Mouse (Mus musculus) limb, embryonic 14.5 days (tissue): ENCODE measurements at regions not wholly inside any gene's neighbourhood (a gene's known extent, or its start where the extent isn't known, plus 50 kb on each side); places are given as distances from the start of the nearest gene placed in this dataset.

Source experiments
- ATAC-seq: fragments of 200-750 bp; cut with Nextera tagmentation; 2 replicates; pipeline ENCODE4 v1.8.0; 2017; ENCODE audit warnings: low read depth, moderate number of reproducible peaks, moderate TSS enrichment; ENCODE audit not compliant: low FRiP score
- DNase-seq: peaks from one replicate; pipeline ENCODE4 v3.0.0-alpha.2; 2015; ENCODE audit warnings: low spot score
- H3K27ac ChIP-seq: fragments of 300-500 bp; sonication (generic); replicated peaks from 2 replicates; pipeline ENCODE4 v1.5.1; 2014; ENCODE audit warnings: low read depth, mild to moderate bottlenecking, low read length, moderate library complexity, mixed read lengths
- H3K27me3 ChIP-seq: fragments of 300-500 bp; sonication (generic); 2 replicates; pipeline ENCODE4 v1.6.1; 2014; ENCODE audit warnings: low read length, mixed read lengths; ENCODE audit not compliant: control insufficient read depth, insufficient read depth
- H3K36me3 ChIP-seq: fragments of 300-500 bp; sonication (generic); 2 replicates; pipeline ENCODE4 v1.6.1; 2014; ENCODE audit warnings: mild to moderate bottlenecking, low read length, moderate library complexity, mixed read lengths; ENCODE audit not compliant: control insufficient read depth, insufficient read depth
- H3K4me1 ChIP-seq: fragments of 300-500 bp; sonication (generic); 2 replicates; pipeline ENCODE4 v1.6.1; 2014; ENCODE audit warnings: antibody characterized with exemption, low read length, mixed read lengths; ENCODE audit not compliant: control insufficient read depth, insufficient read depth
- H3K4me2 ChIP-seq: fragments of 300-500 bp; sonication (generic); replicated peaks from 2 replicates; pipeline ENCODE4 v1.6.1; 2014; ENCODE audit warnings: low read depth, mild to moderate bottlenecking, low read length, moderate library complexity; ENCODE audit not compliant: severe bottlenecking
- H3K4me3 ChIP-seq: fragments of 300-500 bp; sonication (generic); replicated peaks from 2 replicates; pipeline ENCODE4 v1.5.1; 2014; ENCODE audit warnings: low read length
- H3K9ac ChIP-seq: fragments of 300-500 bp; sonication (generic); 2 replicates; pipeline ENCODE4 v1.6.1; 2014; ENCODE audit warnings: mild to moderate bottlenecking, low read depth, low read length, moderate library complexity; ENCODE audit not compliant: severe bottlenecking
- H3K9me3 ChIP-seq: fragments of 300-500 bp; sonication (generic); 2 replicates; pipeline ENCODE4 v1.6.1; 2016; ENCODE audit warnings: low read length; ENCODE audit not compliant: control insufficient read depth
- POLR2A ChIP-seq: fragments of 200-500 bp; IDR thresholded peaks from 2 replicates; pipeline ENCODE4 v1.8.0; 2012; ENCODE audit warnings: inconsistent platforms, mild to moderate bottlenecking, moderate library complexity, borderline replicate concordance; ENCODE audit not compliant: insufficient read depth, insufficient read length; ENCODE audit errors: extremely low read depth
- WGBS: fragments of 180-500 bp; shearing (Covaris S2); extraction: QIAGEN DNeasy Blood & Tissue Kit; methylation state at CpG from one replicate; pipeline ENCODE4 v1.1.7; 2014; 5-methylcytosine and 5-hydroxymethylcytosine counted together

GRCm38 (mm10) chr10:8021971-8022370 is 65.9 kb upstream of the Tab2 start:
- 57% methylated on average over 1 of the region's 1 CpGs for WGBS
- Histone ChIP-seq H3K9ac (no peak overlapping the region), H3K36me3 (no peaks in the 10 kb centered on the region), H3K4me2 (no peak overlapping the region), H3K27me3 (no peaks in the 10 kb centered on the region), H3K4me3 (no peak overlapping the region), H3K9me3 (no peaks in the 10 kb centered on the region), H3K4me1 (peaks cover 10% of the 10 kb centered on the region; the same call in 1 of the 2 replicates), H3K27ac (no peak overlapping the region)
- no peak for TF ChIP-seq POLR2A
- ATAC-seq (no peak), DNase-seq (no peak)

GRCm38 (mm10) chr10:8020916-8021705 is 65.1 kb upstream of the Tab2 start:
- H3K27ac ChIP-seq = no peak overlapping the region
- H3K4me2 ChIP-seq = no peak overlapping the region
- no peak for DNase-seq
- TF ChIP-seq POLR2A = no peak
- no peak overlapping the region for H3K4me3 ChIP-seq
- peaks cover 1% of the 10 kb centered on the region; the same call in 1 of the 2 replicates for H3K4me1 ChIP-seq
- no peaks in the 10 kb centered on the region for H3K27me3 ChIP-seq
- H3K9ac ChIP-seq = no peak overlapping the region
- 74% methylated on average over 4 of the region's 4 CpGs for WGBS
- no peaks in the 10 kb centered on the region for H3K9me3 ChIP-seq
- no peak for ATAC-seq
- no peaks in the 10 kb centered on the region for H3K36me3 ChIP-seq

- Histone ChIP-seq H3K36me3 (no peaks in the 10 kb centered on the region), H3K9me3 (no peaks in the 10 kb centered on the region), H3K4me2 (no peak overlapping the region), H3K27ac (no peak overlapping the region), H3K27me3 (no peaks in the 10 kb centered on the region), H3K4me1 (no peaks in the 10 kb centered on the region), H3K9ac (no peak overlapping the region), H3K4me3 (no peak overlapping the region)
- DNase-seq (no peak), ATAC-seq (no peak)
- no peak for TF ChIP-seq POLR2A
- WGBS = 83% methylated on average over 4 of the region's 4 CpGs
Observed at GRCm38 (mm10) chr10:8020113-8020512, 64.1 kb upstream of the Tab2 start.

- Histone ChIP-seq H3K36me3 (no peaks in the 10 kb centered on the region), H3K4me2 (no peak overlapping the region), H3K4me1 (no peaks in the 10 kb centered on the region), H3K9me3 (no peaks in the 10 kb centered on the region), H3K4me3 (no peak overlapping the region), H3K9ac (no peak overlapping the region), H3K27ac (no peak overlapping the region), H3K27me3 (no peaks in the 10 kb centered on the region)
- no peak for TF ChIP-seq POLR2A
- no peak for DNase-seq
- no peak for ATAC-seq
Observed at GRCm38 (mm10) chr10:8018229-8019026, 62.4 kb upstream of the Tab2 start.

- no peak overlapping the region for H3K27ac ChIP-seq
- WGBS = 72% methylated on average over 2 of the region's 2 CpGs
- H3K4me1 ChIP-seq = no peaks in the 10 kb centered on the region
- H3K9ac ChIP-seq = no peak overlapping the region
- H3K4me3 ChIP-seq = no peak overlapping the region
- H3K27me3 ChIP-seq = no peaks in the 10 kb centered on the region
- no peak overlapping the region for H3K4me2 ChIP-seq
- no peak for ATAC-seq
- H3K36me3 ChIP-seq = no peaks in the 10 kb centered on the region
- no peak for TF ChIP-seq POLR2A
- DNase-seq = no peak
- H3K9me3 ChIP-seq = no peaks in the 10 kb centered on the region
Observed at GRCm38 (mm10) chr10:8016741-8017140, 60.7 kb upstream of the Tab2 start.
